Mouse (Mus musculus) 3T3-L1 (cell line): ENCODE measurements around the gene Oxct2a.

Experiments
- DNase-seq: peaks from one replicate; pipeline ENCODE4 v3.0.0-alpha.2; 2015; ENCODE audit warnings: low read depth, low spot score

Oxct2a gene

GRCm38 (mm10) chr4:123280117-123280516 is 43.3 kb downstream of the Oxct2a start:
- no peak for DNase-seq
